Mouse (Mus musculus) kidney, postnatal 0 days (tissue): ENCODE measurements at regions not wholly inside any gene's neighbourhood (a gene's known extent, or its start where the extent isn't known, plus 50 kb on each side); places are given as distances from the start of the nearest gene placed in this dataset.
A peak's percentile ranks its signal among the peaks of the same experiment; 100 is the strongest.

Source experiments
- ATAC-seq: fragments of 200-750 bp; cut with Nextera tagmentation; replicated peaks from 2 replicates; pipeline ENCODE4 v1.8.0; 2017; ENCODE audit warnings: low read depth, moderate number of reproducible peaks, moderate TSS enrichment, moderate library complexity; ENCODE audit not compliant: low FRiP score
- DNase-seq: peaks from one replicate; pipeline ENCODE4 v3.0.0-alpha.2; 2016; ENCODE audit warnings: low spot score
- H3K27ac ChIP-seq: fragments of 300-500 bp; sonication (generic); 2 replicates; pipeline ENCODE4 v1.5.1; 2014; ENCODE audit warnings: mild to moderate bottlenecking
- H3K27me3 ChIP-seq: fragments of 300-500 bp; sonication (generic); 2 replicates; pipeline ENCODE4 v1.6.1; 2014; ENCODE audit warnings: low read length, mixed read lengths; ENCODE audit not compliant: insufficient read depth
- H3K36me3 ChIP-seq: fragments of 300-500 bp; sonication (generic); 2 replicates; pipeline ENCODE4 v1.6.1; 2014; ENCODE audit warnings: low read length, mixed read lengths; ENCODE audit not compliant: insufficient read depth
- H3K4me1 ChIP-seq: fragments of 300-500 bp; sonication (generic); replicated peaks from 2 replicates; pipeline ENCODE4 v1.6.1; 2014; ENCODE audit warnings: antibody characterized with exemption, low read length, mixed read lengths; ENCODE audit not compliant: insufficient read depth
- H3K4me2 ChIP-seq: fragments of 300-500 bp; sonication (generic); 2 replicates; pipeline ENCODE4 v1.6.1; 2014; ENCODE audit warnings: mild to moderate bottlenecking, low read length, moderate library complexity, mixed read lengths
- H3K4me3 ChIP-seq: fragments of 300-500 bp; sonication (generic); replicated peaks from 2 replicates; pipeline ENCODE4 v1.5.1; 2014; ENCODE audit warnings: low read depth, low read length
- H3K9ac ChIP-seq: fragments of 300-500 bp; sonication (generic); 2 replicates; pipeline ENCODE4 v1.6.1; 2014; ENCODE audit warnings: low read depth, low read length
- H3K9me3 ChIP-seq: fragments of 300-500 bp; sonication (generic); replicated peaks from 2 replicates; pipeline ENCODE4 v1.6.1; 2016; ENCODE audit warnings: low read length, inconsistent platforms, mixed read lengths
- CTCF ChIP-seq: IDR thresholded peaks from 2 replicates; pipeline ENCODE4 v1.5.1; 2016; ENCODE audit warnings: antibody characterized with exemption, low read depth, mild to moderate bottlenecking, moderate library complexity
- WGBS: fragments of 180-500 bp; shearing (Covaris S2); extraction: QIAGEN DNeasy Blood & Tissue Kit; methylation state at CpG from one replicate; pipeline ENCODE4 v1.1.7; 2014; 5-methylcytosine and 5-hydroxymethylcytosine counted together

- ATAC-seq = no peak
- 68% methylated on average over 3 of the region's 3 CpGs for WGBS
Observed at GRCm38 (mm10) chr9:72195348-72195747, 79.3 kb upstream of the Zfp280d start.

GRCm38 (mm10) chr9:72196626-72197330, 77.9 kb upstream of the Zfp280d start:
- Histone ChIP-seq H3K27me3 (no peaks in the 10 kb centered on the region), H3K4me1 (no peaks in the 10 kb centered on the region), H3K9me3 (no peaks in the 10 kb centered on the region), H3K4me2 (peak overlapping the region; percentile 23; the same call in 1 of the 2 replicates), H3K36me3 (no peaks in the 10 kb centered on the region), H3K9ac (no peak overlapping the region), H3K27ac (no peak overlapping the region), H3K4me3 (no peak overlapping the region)
- DNase-seq (peak; percentile 45), ATAC-seq (no peak)
- WGBS = 64% methylated on average over 10 of the region's 10 CpGs
- no peak for TF ChIP-seq CTCF

More at GRCm38 (mm10) chr9:72195348-72195747, 79.3 kb upstream of the Zfp280d start:
- no peaks in the 10 kb centered on the region for H3K36me3 ChIP-seq
- H3K27ac ChIP-seq = no peak overlapping the region
- no peak overlapping the region for H3K4me3 ChIP-seq
- H3K9ac ChIP-seq = no peak overlapping the region
- DNase-seq = no peak
- H3K4me2 ChIP-seq = no peak overlapping the region
- H3K4me1 ChIP-seq = no peaks in the 10 kb centered on the region
- H3K9me3 ChIP-seq = no peaks in the 10 kb centered on the region
- H3K27me3 ChIP-seq = no peaks in the 10 kb centered on the region
- TF ChIP-seq CTCF = no peak

- DNase-seq = no peak
Observed at GRCm38 (mm10) chr9:72197331-72197732, 77.3 kb upstream of the Zfp280d start.

GRCm38 (mm10) chr9:72198976-72199375, 75.7 kb upstream of the Zfp280d start:
- TF ChIP-seq CTCF = no peak
- Histone ChIP-seq H3K27ac (no peak overlapping the region), H3K4me3 (no peak overlapping the region), H3K4me1 (no peaks in the 10 kb centered on the region), H3K9me3 (no peaks in the 10 kb centered on the region), H3K27me3 (no peaks in the 10 kb centered on the region), H3K9ac (no peak overlapping the region), H3K36me3 (no peaks in the 10 kb centered on the region), H3K4me2 (no peak overlapping the region)
- ATAC-seq (no peak), DNase-seq (no peak)
- 92% methylated on average over 5 of the region's 5 CpGs for WGBS

More at GRCm38 (mm10) chr9:72197331-72197732, 77.3 kb upstream of the Zfp280d start:
- Histone ChIP-seq H3K4me3 (no peak overlapping the region), H3K36me3 (no peaks in the 10 kb centered on the region), H3K27ac (no peak overlapping the region), H3K4me2 (no peak overlapping the region), H3K9me3 (no peaks in the 10 kb centered on the region), H3K9ac (no peak overlapping the region), H3K4me1 (no peaks in the 10 kb centered on the region), H3K27me3 (no peaks in the 10 kb centered on the region)
- ATAC-seq = no peak
- WGBS = 62% methylated on average over 11 of the region's 11 CpGs
- TF ChIP-seq CTCF = no peak

- Histone ChIP-seq H3K9ac (no peak overlapping the region), H3K4me1 (no peaks in the 10 kb centered on the region), H3K9me3 (no peaks in the 10 kb centered on the region), H3K4me2 (no peak overlapping the region), H3K4me3 (no peak overlapping the region), H3K27me3 (no peaks in the 10 kb centered on the region), H3K36me3 (no peaks in the 10 kb centered on the region), H3K27ac (no peak overlapping the region)
- no peak for DNase-seq
- TF ChIP-seq CTCF = no peak
- no peak for ATAC-seq
- WGBS = 86% methylated on average over 2 of the region's 2 CpGs
Observed at GRCm38 (mm10) chr9:72204357-72204905, 70.2 kb upstream of the Zfp280d start.

GRCm38 (mm10) chr9:72205815-72206214, 68.8 kb upstream of the Zfp280d start:
- H3K4me1 ChIP-seq = no peaks in the 10 kb centered on the region
- DNase-seq (no peak), ATAC-seq (no peak)
- no peaks in the 10 kb centered on the region for H3K27me3 ChIP-seq
- no peak overlapping the region for H3K4me3 ChIP-seq
- no peaks in the 10 kb centered on the region for H3K9me3 ChIP-seq
- WGBS = 68% methylated on average over 7 of the region's 7 CpGs
- no peak overlapping the region for H3K9ac ChIP-seq
- no peak overlapping the region for H3K4me2 ChIP-seq
- no peaks in the 10 kb centered on the region for H3K36me3 ChIP-seq
- TF ChIP-seq CTCF = no peak
- H3K27ac ChIP-seq = no peak overlapping the region

- no peak for ATAC-seq
- no peaks in the 10 kb centered on the region for H3K27me3 ChIP-seq
- DNase-seq = no peak
- no peak for TF ChIP-seq CTCF
- H3K4me2 ChIP-seq = no peak overlapping the region
- H3K9me3 ChIP-seq = no peaks in the 10 kb centered on the region
- H3K27ac ChIP-seq = no peak overlapping the region
- WGBS = 77% methylated on average over 2 of the region's 2 CpGs
- H3K9ac ChIP-seq = no peak overlapping the region
- no peaks in the 10 kb centered on the region for H3K4me1 ChIP-seq
- no peak overlapping the region for H3K4me3 ChIP-seq
- no peaks in the 10 kb centered on the region for H3K36me3 ChIP-seq
Observed at GRCm38 (mm10) chr9:72206911-72207310, 67.7 kb upstream of the Zfp280d start.
